Mouse (Mus musculus) erythroblast, embryonic 14.5 days (primary cell): ENCODE data around the gene Plod1. TPM values are rescaled to one million over a fixed set of nuclear protein-coding genes. Genes with fewer than 3 reads are reported as not detected.

Source experiments
- H3K27me3 ChIP-seq: 2 replicates; pipeline ENCODE4 v1.6.1; 2012; ENCODE audit warnings: inconsistent platforms; ENCODE audit not compliant: control insufficient read depth
- H3K36me3 ChIP-seq: 2 replicates; pipeline ENCODE4 v1.6.1; 2012; ENCODE audit warnings: mild to moderate bottlenecking, inconsistent platforms; ENCODE audit not compliant: control insufficient read depth
- H3K4me1 ChIP-seq: 2 replicates; pipeline ENCODE4 v1.6.1; 2012; ENCODE audit warnings: inconsistent platforms; ENCODE audit not compliant: control insufficient read depth
- H3K4me3 ChIP-seq: replicated peaks from 2 replicates; pipeline ENCODE3; 2012; ENCODE audit warnings: moderate library complexity, mild to moderate bottlenecking, inconsistent platforms
- H3K9me3 ChIP-seq: 2 replicates; pipeline ENCODE4 v1.6.1; 2012; ENCODE audit warnings: low read length, inconsistent platforms, mixed read lengths; ENCODE audit not compliant: control insufficient read depth
- GATA1 ChIP-seq: IDR thresholded peaks from 2 replicates; pipeline ENCODE4 v1.6.1; 2012; ENCODE audit warnings: low read length, inconsistent platforms, mixed read lengths
- TAL1 ChIP-seq: IDR thresholded peaks from 3 replicates; pipeline ENCODE4 v1.6.1; 2012; ENCODE audit warnings: low read length, inconsistent platforms, mixed read lengths
- polyA plus RNA-seq: library from polyadenylated mRNA; stranded (reverse); fragments of >175 nt; gene quantifications from 2 replicates; pipeline ENCODE4 v1.2.3, GENCODE M21; 2012

Gene Plod1
- polyA plus RNA-seq, result 0.14 and 0.29 TPM in 2 replicates

DNA sequence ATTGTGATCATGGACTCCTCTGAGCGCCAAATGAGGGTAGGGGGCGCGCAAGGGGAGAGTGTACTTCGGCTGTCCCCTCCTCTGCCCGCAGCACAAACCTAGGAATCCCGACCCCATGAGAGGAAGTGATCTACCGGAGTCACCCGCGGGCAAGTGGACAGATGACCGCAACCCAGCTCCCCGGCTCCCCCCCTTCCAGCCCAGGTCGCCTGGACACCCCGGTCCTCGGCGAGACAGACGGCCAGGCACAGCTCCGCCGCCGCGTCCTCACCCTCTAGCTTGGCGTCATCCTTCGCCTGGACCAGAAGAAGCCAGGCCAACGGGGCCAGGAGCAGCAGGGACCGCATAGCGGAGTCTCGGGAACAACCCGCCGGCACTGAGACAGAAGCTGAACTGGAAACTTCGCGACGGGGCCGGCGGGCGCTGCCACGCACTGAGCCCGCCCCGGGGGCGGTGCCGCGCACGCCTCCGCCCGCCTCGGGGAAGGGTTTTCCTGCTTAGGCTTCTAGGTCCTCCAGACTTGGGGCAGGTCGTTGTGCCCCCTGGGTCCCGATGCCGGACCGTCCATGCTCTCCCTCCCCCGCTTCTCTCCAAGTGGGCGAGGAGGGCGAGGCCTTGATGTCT is at the start of gene Plod1:
Plod1 (minus strand) TSS at position 437 of the 624 bp plus-strand sequence.
- TF ChIP-seq GATA1 (no peak), TAL1 (no peak)
- Histone ChIP-seq H3K9me3 (no peaks in the 10 kb centered on the region), H3K36me3 (no peaks in the 10 kb centered on the region; the same call in 1 of the 2 replicates), H3K27me3 (peaks cover 33% of the 10 kb centered on the region), H3K4me3 (peak within 1 kb of the TSS; percentile 69), H3K4me1 (peaks cover 26% of the 10 kb centered on the region)

DNA sequence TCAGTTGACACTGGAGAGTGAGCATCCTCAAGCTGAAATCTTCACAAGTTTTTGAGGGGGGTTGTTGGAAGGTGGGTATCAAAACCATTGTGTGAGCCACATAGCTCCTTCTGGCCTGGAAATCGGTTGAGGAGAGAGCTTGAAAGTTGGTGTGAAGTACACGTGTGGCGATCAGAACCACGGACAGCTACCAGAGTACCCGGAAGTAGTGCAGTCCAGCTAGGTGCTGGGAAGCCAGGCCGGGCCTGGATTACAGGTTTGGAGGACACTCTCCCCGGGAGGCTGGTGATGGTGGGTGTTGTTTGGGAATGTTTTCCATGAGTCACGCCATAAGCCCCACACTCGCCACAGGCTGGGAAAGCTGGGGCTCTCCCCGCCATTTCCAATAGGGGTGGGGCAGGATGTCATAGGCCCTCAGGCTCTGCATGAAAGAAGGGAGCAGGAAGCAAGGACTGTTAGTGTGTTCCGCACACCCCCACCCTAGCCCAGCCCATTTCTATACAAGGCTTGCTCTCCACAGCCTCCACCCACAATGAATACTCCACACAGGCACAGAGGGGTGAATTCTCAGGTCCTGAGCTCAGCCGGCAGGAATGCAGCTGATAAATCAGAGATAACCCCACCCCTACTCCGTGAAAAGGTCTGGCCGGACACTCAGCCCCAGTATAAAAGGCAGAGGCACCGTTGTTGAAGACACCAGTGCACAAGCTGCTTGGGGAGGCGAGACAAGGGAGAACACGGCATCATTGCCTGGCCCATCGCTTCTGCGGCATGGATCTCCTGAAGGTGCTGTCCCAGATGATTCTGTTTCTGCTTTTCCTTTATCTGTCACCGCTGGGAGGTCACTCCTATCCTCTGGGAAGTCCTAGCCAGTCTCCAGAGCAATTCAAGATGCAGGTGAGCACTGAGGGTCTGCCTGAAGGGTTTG is 48.9 kb upstream of the Plod1 start, which contains the start of gene Nppb:
Nppb (plus strand) TSS at position 584 of the 928 bp plus-strand sequence.
- H3K4me3 ChIP-seq, result no peak within 1 kb of the TSS
- no peaks in the 10 kb centered on the region for H3K27me3 ChIP-seq
- H3K4me1 ChIP-seq, result no peaks in the 10 kb centered on the region
- TF ChIP-seq GATA1 (no peak), TAL1 (no peak)
- no peaks in the 10 kb centered on the region for H3K9me3 ChIP-seq
- H3K36me3 ChIP-seq, result no peaks in the 10 kb centered on the region

DNA sequence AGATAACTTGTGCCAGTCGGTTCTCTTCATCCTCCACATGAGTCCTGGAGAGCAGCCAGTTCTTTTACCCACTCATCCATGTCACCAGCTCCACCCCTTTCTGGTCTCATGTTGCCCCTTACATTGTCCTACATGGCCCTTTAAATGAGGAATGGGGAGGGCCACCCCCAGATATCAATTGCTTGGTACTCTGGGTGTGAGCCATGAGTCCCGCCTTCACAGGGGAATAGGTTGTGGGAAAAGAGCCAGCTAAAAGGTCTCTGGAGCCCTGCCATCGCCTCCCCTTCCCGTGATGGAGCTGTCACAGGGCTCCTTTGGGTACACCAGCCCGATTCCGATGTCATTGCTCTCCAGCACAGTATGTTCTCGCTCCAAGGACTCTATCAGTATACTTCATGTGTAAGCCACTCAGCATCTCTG is 42.9 kb upstream of the Plod1 start:
- H3K9me3 ChIP-seq, result 0 out of 2 replicates have a peak, but pooled peaks cover 3% of the 10 kb centered on the region
- H3K4me3 ChIP-seq, result no peak overlapping the region
- no peaks in the 10 kb centered on the region for H3K36me3 ChIP-seq
- no peaks in the 10 kb centered on the region; the same call in 1 of the 2 replicates for H3K4me1 ChIP-seq
- TF ChIP-seq TAL1, result no peak
- no peak for TF ChIP-seq GATA1
- H3K27me3 ChIP-seq, result no peaks in the 10 kb centered on the region

DNA sequence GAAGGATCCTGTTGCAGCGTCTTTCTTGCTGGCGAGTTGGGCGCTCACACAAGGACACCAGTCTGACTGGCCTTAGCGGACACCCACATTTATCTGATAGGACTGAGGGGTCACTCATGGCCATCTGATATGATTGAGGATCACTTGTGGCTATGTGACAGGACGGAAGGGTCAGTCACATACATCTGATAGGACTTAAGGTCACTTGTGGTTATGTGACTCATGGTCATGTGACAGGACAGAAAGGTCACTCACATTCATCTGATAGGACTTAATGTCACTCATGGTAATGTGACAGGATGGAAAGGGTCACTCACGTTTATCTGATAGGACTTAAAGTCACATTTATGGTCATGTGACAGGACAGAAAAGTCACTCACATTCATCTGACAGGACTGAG is 41.8 kb upstream of the Plod1 start:
- no peaks in the 10 kb centered on the region for H3K36me3 ChIP-seq
- TF ChIP-seq GATA1, result no peak
- TF ChIP-seq TAL1, result no peak
- H3K4me1 ChIP-seq, result no peaks in the 10 kb centered on the region; the same call in 1 of the 2 replicates
- H3K27me3 ChIP-seq, result no peaks in the 10 kb centered on the region
- 0 out of 2 replicates have a peak, but pooled peaks cover 3% of the 10 kb centered on the region for H3K9me3 ChIP-seq
- no peak overlapping the region for H3K4me3 ChIP-seq

GRCm38 (mm10) chr4:147977726-147978125 is 41.2 kb upstream of the Plod1 start:
- H3K9me3 ChIP-seq, result 0 out of 2 replicates have a peak, but pooled peaks cover 3% of the 10 kb centered on the region
- H3K4me1 ChIP-seq, result no peaks in the 10 kb centered on the region; the same call in 1 of the 2 replicates
- no peaks in the 10 kb centered on the region for H3K27me3 ChIP-seq
- H3K4me3 ChIP-seq, result no peak overlapping the region
- H3K36me3 ChIP-seq, result no peaks in the 10 kb centered on the region
- TF ChIP-seq TAL1 (no peak), GATA1 (no peak)

GRCm38 (mm10) chr4:147976237-147976636 is 39.7 kb upstream of the Plod1 start:
- 0 out of 2 replicates have a peak, but pooled peaks cover 3% of the 10 kb centered on the region for H3K9me3 ChIP-seq
- H3K4me1 ChIP-seq, result no peaks in the 10 kb centered on the region; the same call in 1 of the 2 replicates
- TF ChIP-seq GATA1 (no peak), TAL1 (no peak)
- no peak overlapping the region for H3K4me3 ChIP-seq
- H3K27me3 ChIP-seq, result no peaks in the 10 kb centered on the region
- no peaks in the 10 kb centered on the region for H3K36me3 ChIP-seq

DNA sequence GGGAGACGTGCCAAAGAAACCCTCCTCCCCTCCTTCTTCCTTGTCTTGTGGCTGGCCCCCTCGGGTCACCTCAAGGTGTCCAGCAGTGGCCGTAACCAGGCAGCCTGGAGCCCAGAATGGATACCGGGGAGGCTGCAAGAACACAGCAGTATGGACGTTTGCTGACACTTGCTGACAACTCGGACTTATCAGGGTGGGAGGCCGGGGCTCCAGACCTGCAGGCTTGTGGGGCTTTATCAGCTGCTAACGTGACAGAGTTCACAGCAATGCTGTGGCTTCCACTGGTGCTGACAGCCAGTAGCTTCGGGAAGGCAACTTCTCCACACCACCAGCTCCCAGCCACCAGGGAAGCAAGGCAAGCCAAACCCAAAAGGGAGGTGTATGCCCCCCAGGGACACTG is 32.8 kb upstream of the Plod1 start:
- Histone ChIP-seq H3K4me3 (no peak overlapping the region), H3K4me1 (peaks cover 5% of the 10 kb centered on the region), H3K36me3 (no peaks in the 10 kb centered on the region), H3K27me3 (no peaks in the 10 kb centered on the region), H3K9me3 (no peaks in the 10 kb centered on the region)
- no peak for TF ChIP-seq GATA1
- no peak for TF ChIP-seq TAL1

DNA sequence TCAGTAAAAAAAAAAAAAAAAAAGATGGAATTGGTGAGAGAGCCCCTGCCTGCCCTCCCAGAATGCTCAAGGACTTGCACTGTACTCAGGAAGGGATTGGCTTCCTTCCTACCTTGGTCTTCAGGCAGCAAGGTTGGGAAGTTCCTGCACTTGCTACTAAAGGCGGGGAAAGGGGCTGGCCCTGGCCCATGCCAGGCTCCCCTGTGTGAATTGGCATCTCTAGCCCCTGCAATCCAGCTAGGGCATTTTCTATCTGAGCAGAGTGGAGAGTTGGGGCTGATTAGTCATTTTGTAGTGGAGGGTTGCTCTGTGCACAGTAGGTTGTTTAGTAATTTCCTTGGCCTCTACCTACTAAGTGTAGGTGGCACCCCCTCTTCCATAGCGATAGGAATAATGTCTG is 32.2 kb upstream of the Plod1 start:
- H3K4me1 ChIP-seq, result peaks cover 5% of the 10 kb centered on the region
- H3K36me3 ChIP-seq, result no peaks in the 10 kb centered on the region

DNA sequence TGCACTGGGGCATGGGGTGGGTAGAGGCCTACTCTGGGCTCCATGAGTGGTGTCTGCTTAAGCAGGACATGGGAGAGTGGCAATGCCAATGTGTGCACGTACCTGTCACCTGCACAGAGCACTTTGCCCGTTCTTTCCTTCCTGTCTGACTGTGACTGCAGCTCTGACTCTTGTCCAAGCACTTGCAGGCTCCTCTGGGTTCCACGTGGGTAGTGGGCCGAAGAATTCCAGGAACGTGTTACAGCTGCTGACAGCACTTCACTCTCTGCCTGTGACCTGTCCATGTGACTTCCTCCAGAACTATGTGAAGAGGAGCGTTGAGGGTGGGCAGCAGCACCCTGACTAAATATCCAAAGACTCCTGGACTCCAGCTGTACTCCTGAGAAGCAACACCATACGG is 29.1 kb upstream of the Plod1 start:
- Histone ChIP-seq H3K4me3 (no peak overlapping the region), H3K9me3 (no peaks in the 10 kb centered on the region), H3K36me3 (no peaks in the 10 kb centered on the region), H3K27me3 (no peaks in the 10 kb centered on the region), H3K4me1 (peaks cover 5% of the 10 kb centered on the region)
- TF ChIP-seq TAL1, result no peak
- no peak for TF ChIP-seq GATA1

More for the DNA sequence above, 32.2 kb upstream of the Plod1 start:
- H3K4me3 ChIP-seq, result no peak overlapping the region
- no peaks in the 10 kb centered on the region for H3K27me3 ChIP-seq
- no peak for TF ChIP-seq TAL1
- no peak for TF ChIP-seq GATA1
- H3K9me3 ChIP-seq, result no peaks in the 10 kb centered on the region
